Mouse (Mus musculus) limb, embryonic 14.5 days (tissue): Measurements from ENCODE around the gene Atad3a. TPM values are rescaled to one million over a fixed set of nuclear protein-coding genes. Genes with fewer than 3 reads are reported as not detected.

Experiments
- ATAC-seq: fragments of 200-750 bp; cut with Nextera tagmentation; 2 replicates; pipeline ENCODE4 v1.8.0; 2017; ENCODE audit warnings: low read depth, moderate number of reproducible peaks, moderate TSS enrichment; ENCODE audit not compliant: low FRiP score
- DNase-seq: peaks from one replicate; pipeline ENCODE4 v3.0.0-alpha.2; 2015; ENCODE audit warnings: low spot score
- H3K27ac ChIP-seq: fragments of 300-500 bp; sonication (generic); replicated peaks from 2 replicates; pipeline ENCODE4 v1.5.1; 2014; ENCODE audit warnings: low read depth, mild to moderate bottlenecking, low read length, moderate library complexity, mixed read lengths
- H3K27me3 ChIP-seq: fragments of 300-500 bp; sonication (generic); 2 replicates; pipeline ENCODE4 v1.6.1; 2014; ENCODE audit warnings: low read length, mixed read lengths; ENCODE audit not compliant: control insufficient read depth, insufficient read depth
- H3K36me3 ChIP-seq: fragments of 300-500 bp; sonication (generic); 2 replicates; pipeline ENCODE4 v1.6.1; 2014; ENCODE audit warnings: mild to moderate bottlenecking, low read length, moderate library complexity, mixed read lengths; ENCODE audit not compliant: control insufficient read depth, insufficient read depth
- H3K4me1 ChIP-seq: fragments of 300-500 bp; sonication (generic); 2 replicates; pipeline ENCODE4 v1.6.1; 2014; ENCODE audit warnings: antibody characterized with exemption, low read length, mixed read lengths; ENCODE audit not compliant: control insufficient read depth, insufficient read depth
- H3K4me2 ChIP-seq: fragments of 300-500 bp; sonication (generic); replicated peaks from 2 replicates; pipeline ENCODE4 v1.6.1; 2014; ENCODE audit warnings: low read depth, mild to moderate bottlenecking, low read length, moderate library complexity; ENCODE audit not compliant: severe bottlenecking
- H3K4me3 ChIP-seq: fragments of 300-500 bp; sonication (generic); replicated peaks from 2 replicates; pipeline ENCODE4 v1.5.1; 2014; ENCODE audit warnings: low read length
- H3K9ac ChIP-seq: fragments of 300-500 bp; sonication (generic); 2 replicates; pipeline ENCODE4 v1.6.1; 2014; ENCODE audit warnings: mild to moderate bottlenecking, low read depth, low read length, moderate library complexity; ENCODE audit not compliant: severe bottlenecking
- H3K9me3 ChIP-seq: fragments of 300-500 bp; sonication (generic); 2 replicates; pipeline ENCODE4 v1.6.1; 2016; ENCODE audit warnings: low read length; ENCODE audit not compliant: control insufficient read depth
- POLR2A ChIP-seq: fragments of 200-500 bp; IDR thresholded peaks from 2 replicates; pipeline ENCODE4 v1.8.0; 2012; ENCODE audit warnings: inconsistent platforms, mild to moderate bottlenecking, moderate library complexity, borderline replicate concordance; ENCODE audit not compliant: insufficient read depth, insufficient read length; ENCODE audit errors: extremely low read depth
- WGBS: fragments of 180-500 bp; shearing (Covaris S2); extraction: QIAGEN DNeasy Blood & Tissue Kit; methylation state at CpG from one replicate; pipeline ENCODE4 v1.1.7; 2014; 5-methylcytosine and 5-hydroxymethylcytosine counted together
- polyA plus RNA-seq, 2 experiments: library from polyadenylated mRNA; depleted of rRNA in 1 of 2; stranded (reverse) in 1 of 2; unstranded in 1 of 2; fragments of >200 nt; fragmentation: Nextera tagmentation in 1 of 2; extraction: Ambion mirVana in 1 of 2; gene quantifications; 2 replicates each; pipeline versions ENCODE4 v1.2.1 to v1.2.3; 2012 to 2014

The Atad3a gene
- polyA plus RNA-seq (2012; rRNA removed) (117 and 135 TPM in 2 replicates), polyA plus RNA-seq (2014; fragmentation: Nextera tagmentation; extraction: Ambion mirVana) (84.8 and 85.2 TPM in 2 replicates)

DNA sequence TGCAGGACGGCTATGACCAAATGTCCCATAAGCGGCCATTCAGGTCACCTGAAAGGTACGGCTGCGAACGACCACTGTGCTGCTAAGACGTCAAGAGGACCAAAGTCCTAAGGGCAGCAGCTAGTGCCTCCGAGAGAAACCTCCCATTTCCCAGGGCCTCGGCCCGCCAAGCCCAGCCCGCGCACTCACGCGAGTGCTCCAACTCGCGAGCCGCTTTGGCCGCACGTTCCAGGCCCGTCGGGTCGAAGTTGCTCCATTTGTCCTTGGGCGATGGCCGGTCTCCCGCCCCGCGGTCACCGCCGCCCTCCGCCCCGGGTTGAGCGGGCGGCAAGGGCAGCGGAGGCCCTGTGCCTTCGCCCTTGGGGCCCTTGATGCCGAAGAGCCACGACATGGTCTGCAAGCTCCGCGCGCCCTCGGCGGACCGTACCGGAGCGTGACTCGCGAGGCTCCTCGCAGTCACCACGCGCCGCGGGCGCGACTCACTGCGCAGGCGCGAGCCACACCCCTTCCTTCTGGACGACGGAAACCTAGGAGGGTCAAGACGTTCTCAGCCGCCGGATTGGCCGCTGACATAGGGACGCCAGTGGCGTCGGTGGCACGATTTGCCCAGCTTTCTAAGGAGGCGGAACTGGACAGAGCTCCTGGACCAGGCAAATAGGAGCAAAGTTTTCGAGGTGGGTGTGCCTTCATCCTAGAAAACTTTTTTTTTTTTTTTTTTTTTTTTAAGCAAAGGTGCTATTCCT, at the start of gene Atad3a:
TSS of gene Atad3a (minus strand) at position 481 of the 743 bp plus-strand sequence.
- H3K9me3 ChIP-seq, result no peaks in the 10 kb centered on the region
- TF ChIP-seq POLR2A, result peak; percentile 88; the same call in 1 of the 2 replicates
- peak within 1 kb of the TSS; percentile 86 for H3K9ac ChIP-seq
- peaks cover 16% of the 10 kb centered on the region for H3K36me3 ChIP-seq
- H3K27me3 ChIP-seq, result no peaks in the 10 kb centered on the region
- DNase-seq (peak; percentile 97), ATAC-seq (peak; percentile 96)
- H3K4me1 ChIP-seq, result peaks cover 8% of the 10 kb centered on the region
- H3K4me3 ChIP-seq, result peak within 1 kb of the TSS; percentile 74
- H3K27ac ChIP-seq, result no peak within 1 kb of the TSS; the same call in 1 of the 2 replicates
- peak within 1 kb of the TSS; percentile 90 for H3K4me2 ChIP-seq
- 2% methylated on average over 66 of the region's 68 CpGs for WGBS

- Histone ChIP-seq H3K4me3 (no peak overlapping the region), H3K27me3 (no peaks in the 10 kb centered on the region), H3K4me2 (no peak overlapping the region), H3K9ac (no peak overlapping the region), H3K4me1 (peaks cover 6% of the 10 kb centered on the region), H3K36me3 (peaks cover 53% of the 10 kb centered on the region), H3K27ac (no peak overlapping the region), H3K9me3 (no peaks in the 10 kb centered on the region)
- ATAC-seq (no peak), DNase-seq (no peak)
- TF ChIP-seq POLR2A, result no peak
- WGBS, result 83% methylated on average over 3 of the region's 3 CpGs
Observed at GRCm38 (mm10) chr4:155807841-155808240, 46.9 kb upstream of the Atad3a start.

DNA sequence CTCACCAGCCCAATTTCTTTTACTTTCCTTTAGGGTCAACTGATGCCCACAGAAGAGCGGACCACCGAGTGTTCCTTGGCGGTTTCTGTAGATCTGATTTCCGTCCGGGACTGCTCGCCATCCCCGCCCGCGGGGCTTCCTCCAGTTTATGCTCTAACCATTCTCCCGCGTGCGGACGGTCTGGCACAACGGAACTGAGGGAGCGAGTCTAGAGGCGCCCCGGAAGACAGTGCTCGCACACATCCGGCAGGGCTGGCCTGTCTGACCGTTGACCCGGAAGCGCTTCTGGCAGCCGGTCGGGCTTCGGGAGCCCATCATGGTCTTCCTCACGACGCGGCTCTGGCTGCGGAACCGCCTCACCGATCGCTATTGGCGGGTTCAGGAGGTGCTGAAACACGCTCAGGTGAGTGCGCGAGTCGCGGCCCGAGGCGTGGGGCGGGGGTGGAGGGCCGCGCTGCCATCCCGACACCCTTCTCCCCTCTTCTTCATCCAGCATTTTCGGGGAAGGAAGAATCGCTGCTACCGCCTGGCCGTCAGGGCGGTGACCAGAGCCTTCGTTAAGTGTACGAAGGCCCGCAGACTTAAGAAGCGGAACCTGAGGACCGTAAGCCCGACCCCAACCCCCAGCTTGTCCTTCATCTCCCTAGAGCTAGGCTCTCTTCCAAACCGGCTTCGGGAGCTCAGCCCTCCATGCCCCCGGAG, 42.6 kb upstream of the Atad3a start:
- 0 out of 2 replicates have a peak, but pooled peaks have one; percentile 71 for TF ChIP-seq POLR2A
- ATAC-seq (peak; percentile 98), DNase-seq (peak; percentile 95)
- H3K9ac ChIP-seq, result peak overlapping the region; percentile 83
- no peaks in the 10 kb centered on the region for H3K9me3 ChIP-seq
- peak overlapping the region; percentile 71 for H3K4me2 ChIP-seq
- WGBS, result under 1% methylated on average over 53 of the region's 58 CpGs
- peak overlapping the region; percentile 52; the same call in 1 of the 2 replicates for H3K27ac ChIP-seq
- H3K4me3 ChIP-seq, result peak overlapping the region; percentile 96
- peaks cover 25% of the 10 kb centered on the region for H3K36me3 ChIP-seq
- peaks cover 6% of the 10 kb centered on the region for H3K4me1 ChIP-seq
- no peaks in the 10 kb centered on the region for H3K27me3 ChIP-seq

DNA sequence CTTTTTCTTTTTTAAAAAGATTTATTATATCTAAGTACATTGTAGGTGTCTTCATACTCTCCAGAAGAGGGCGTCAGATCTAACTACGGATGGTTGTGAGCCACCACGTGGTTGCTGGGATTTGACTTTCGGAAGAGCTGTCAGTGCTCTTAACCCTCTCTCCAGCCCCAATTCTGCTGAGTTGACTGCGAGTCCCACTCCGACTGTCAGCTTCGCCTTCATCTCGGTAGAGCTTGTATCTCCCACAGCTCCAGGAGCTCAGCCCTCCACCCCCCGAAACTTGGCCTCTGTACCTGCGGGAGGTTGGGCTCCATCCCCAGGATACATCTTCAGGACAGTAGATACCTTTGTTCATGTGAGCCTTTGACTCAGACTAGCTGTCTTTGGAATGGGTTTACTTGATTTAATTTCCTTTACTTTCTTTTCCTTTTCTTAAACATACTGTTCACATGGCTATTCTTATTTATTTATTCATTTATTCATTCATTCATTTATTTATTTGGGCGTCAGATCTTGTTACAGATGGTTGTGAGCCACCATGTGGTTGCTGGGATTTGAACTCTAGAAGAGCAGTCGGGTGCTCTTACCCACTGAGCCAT, 41.9 kb upstream of the Atad3a start, which contains the start of gene Mrpl20:
TSS of gene Mrpl20 (plus strand) at position 138 of the 599 bp plus-strand sequence.
- WGBS, result 9% methylated on average over 12 of the region's 12 CpGs
- H3K4me1 ChIP-seq, result peaks cover 6% of the 10 kb centered on the region
- peak within 1 kb of the TSS; percentile 71 for H3K4me2 ChIP-seq
- no peaks in the 10 kb centered on the region for H3K9me3 ChIP-seq
- peak within 1 kb of the TSS; percentile 83 for H3K9ac ChIP-seq
- ATAC-seq, result no peak
- peaks cover 18% of the 10 kb centered on the region for H3K36me3 ChIP-seq
- peak within 1 kb of the TSS; percentile 52; the same call in 1 of the 2 replicates for H3K27ac ChIP-seq
- TF ChIP-seq POLR2A, result no peak
- peak within 1 kb of the TSS; percentile 96 for H3K4me3 ChIP-seq
- DNase-seq, result no peak
- H3K27me3 ChIP-seq, result no peaks in the 10 kb centered on the region

DNA sequence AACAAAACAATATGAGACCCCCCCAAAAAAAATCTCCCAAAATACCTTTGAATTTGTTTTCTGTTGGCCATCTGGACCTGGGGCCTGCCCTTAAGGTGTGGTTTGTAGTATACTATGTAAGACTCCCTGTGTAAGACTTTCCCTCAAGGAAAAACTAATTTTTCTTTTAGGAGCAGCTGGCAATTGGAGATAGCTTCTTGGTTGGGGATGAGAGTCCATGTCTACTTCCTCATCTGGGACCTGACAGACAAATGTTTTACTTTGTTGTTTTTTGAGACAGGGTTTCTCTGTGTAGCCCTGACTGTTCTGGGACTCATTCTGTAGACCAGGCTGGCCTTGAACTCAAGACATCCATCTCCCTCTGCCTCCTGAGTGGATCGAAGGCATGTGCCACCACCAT, 41.2 kb upstream of the Atad3a start:
- Histone ChIP-seq H3K9ac (no peak overlapping the region), H3K9me3 (no peaks in the 10 kb centered on the region), H3K4me1 (peaks cover 6% of the 10 kb centered on the region), H3K4me3 (no peak overlapping the region), H3K27me3 (no peaks in the 10 kb centered on the region), H3K36me3 (peaks cover 11% of the 10 kb centered on the region), H3K4me2 (no peak overlapping the region), H3K27ac (no peak overlapping the region)
- DNase-seq (no peak), ATAC-seq (no peak)
- TF ChIP-seq POLR2A, result no peak
- WGBS, result 89% methylated on average over 1 of the region's 1 CpGs
